Mouse (Mus musculus) layer of hippocampus, postnatal 10 days (tissue): ENCODE results near the gene Ranbp9. TPM values are rescaled to one million over a fixed set of nuclear protein-coding genes. Genes with fewer than 3 reads are reported as not detected.
"Not testable (repeated sequence)": the region's sequence is repeated elsewhere in the genome, so short reads cannot be mapped to it uniquely, and the experiment has no call there.

Experiments
- DNase-seq, 2 experiments: peaks; one replicate each; pipeline ENCODE4 v3.0.0; 2021; ENCODE audit warnings: low spot score in 2 of 2
- total RNA-seq, 2 experiments: library from RNA; stranded (reverse); gene quantifications; 2 replicates each; pipeline ENCODE4 v1.2.3; 2021

Gene Ranbp9
- total RNA-seq, 2 experiments from 2014 or later = 67.8 to 77.0 TPM

GRCm38 (mm10) chr13:43497769-43498168 lies 16.7 kb upstream of the Ranbp9 start:
- DNase-seq = no peak

- no peak for DNase-seq
These were observed 15.6 kb upstream of the Ranbp9 start for GRCm38 (mm10) chr13:43496660-43497059.

- no peak for DNase-seq
These were observed 14.6 kb upstream of the Ranbp9 start for GRCm38 (mm10) chr13:43495645-43496044.

GRCm38 (mm10) chr13:43493725-43494124 lies 12.6 kb upstream of the Ranbp9 start:
- DNase-seq = no peak

- no peak for DNase-seq
These were observed 12.0 kb upstream of the Ranbp9 start for GRCm38 (mm10) chr13:43493058-43493481.

GRCm38 (mm10) chr13:43486501-43487213 lies 5.6 kb upstream of the Ranbp9 start:
- no peak for DNase-seq

- no peak for DNase-seq
These were observed 4.3 kb upstream of the Ranbp9 start for GRCm38 (mm10) chr13:43485278-43485976.

- no peak for DNase-seq
These were observed 1.7 kb upstream of the Ranbp9 start for GRCm38 (mm10) chr13:43482782-43483181.

GRCm38 (mm10) chr13:43481859-43482245 lies 770 bp upstream of the Ranbp9 start:
- DNase-seq = no peak

GRCm38 (mm10) chr13:43480595-43480956 lies 506 bp downstream of the Ranbp9 start:
- DNase-seq = no peak

- DNase-seq = peak; percentile 34 to 48
These were observed 1.1 kb downstream of the Ranbp9 start for GRCm38 (mm10) chr13:43479767-43480571.

GRCm38 (mm10) chr13:43479024-43479705 lies 1.9 kb downstream of the Ranbp9 start:
- no peak for DNase-seq

GRCm38 (mm10) chr13:43478586-43478985 lies 2.5 kb downstream of the Ranbp9 start:
- DNase-seq = no peak

GRCm38 (mm10) chr13:43477098-43477697 lies 3.9 kb downstream of the Ranbp9 start:
- DNase-seq = no peak

GRCm38 (mm10) chr13:43476226-43476625 lies 4.9 kb downstream of the Ranbp9 start:
- no peak for DNase-seq

GRCm38 (mm10) chr13:43474722-43475121 lies 6.4 kb downstream of the Ranbp9 start:
- DNase-seq = no peak

- DNase-seq = not testable (repeated sequence)
These were observed 9.2 kb downstream of the Ranbp9 start for GRCm38 (mm10) chr13:43471861-43472260.

GRCm38 (mm10) chr13:43469607-43470006 lies 11.5 kb downstream of the Ranbp9 start:
- no peak for DNase-seq

GRCm38 (mm10) chr13:43464605-43465004 lies 16.5 kb downstream of the Ranbp9 start:
- no peak for DNase-seq

GRCm38 (mm10) chr13:43457161-43457560 lies 23.9 kb downstream of the Ranbp9 start:
- no peak for DNase-seq

- no peak for DNase-seq
These were observed 26.7 kb downstream of the Ranbp9 start for GRCm38 (mm10) chr13:43454431-43454830.
